Mouse (Mus musculus) G1E-ER4 (cell line): ENCODE measurements around the gene D430041D05Rik. TPM values are rescaled to one million over a fixed set of nuclear protein-coding genes. Genes with fewer than 3 reads are reported as not detected.

Source experiments
- GATA1 ChIP-seq: IDR thresholded peaks from one replicate; pipeline ENCODE4 v1.8.0; 2012; ENCODE audit warnings: low read length, inconsistent platforms
- polyA plus RNA-seq: library from polyadenylated mRNA; stranded (reverse); fragments of >175 nt; gene quantifications from 2 replicates; pipeline ENCODE4 v1.2.3, GENCODE M21; 2012

D430041D05Rik gene
- polyA plus RNA-seq, 1 experiment, result 0.08 TPM

GRCm38 (mm10) chr2:104323351-104323750 lies 87.5 kb downstream of the D430041D05Rik start:
- no peak for TF ChIP-seq GATA1

DNA sequence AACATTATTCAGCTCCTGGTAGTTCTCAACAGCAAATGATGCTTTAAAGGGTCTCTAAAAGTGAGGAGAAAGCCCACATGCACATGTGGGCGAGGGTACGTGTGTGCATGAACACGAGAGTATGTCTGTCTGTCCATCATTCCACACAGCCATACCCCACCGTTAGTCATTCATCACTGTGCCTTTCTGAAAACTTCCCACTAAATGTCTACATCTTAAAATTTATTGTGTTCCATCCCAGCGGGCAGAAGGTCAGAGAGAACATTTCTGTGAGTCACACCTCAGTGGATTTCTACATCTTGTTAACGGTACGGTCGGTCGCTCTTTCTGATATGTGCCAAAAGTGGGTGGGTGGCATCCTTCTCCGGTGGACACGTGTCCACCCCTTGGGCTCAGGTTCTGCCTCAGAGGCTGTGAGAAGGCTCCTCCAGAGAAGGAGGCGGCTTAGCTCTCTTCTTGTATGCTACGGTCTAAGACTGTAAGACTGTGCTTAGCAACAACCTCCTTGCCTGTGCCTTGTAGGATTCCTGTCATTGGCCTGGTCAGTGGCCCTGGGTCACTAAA lies 90.7 kb downstream of the D430041D05Rik start:
- no peak for TF ChIP-seq GATA1

- TF ChIP-seq GATA1, result no peak
Observed at GRCm38 (mm10) chr2:104319443-104319842, 91.4 kb downstream of the D430041D05Rik start.

DNA sequence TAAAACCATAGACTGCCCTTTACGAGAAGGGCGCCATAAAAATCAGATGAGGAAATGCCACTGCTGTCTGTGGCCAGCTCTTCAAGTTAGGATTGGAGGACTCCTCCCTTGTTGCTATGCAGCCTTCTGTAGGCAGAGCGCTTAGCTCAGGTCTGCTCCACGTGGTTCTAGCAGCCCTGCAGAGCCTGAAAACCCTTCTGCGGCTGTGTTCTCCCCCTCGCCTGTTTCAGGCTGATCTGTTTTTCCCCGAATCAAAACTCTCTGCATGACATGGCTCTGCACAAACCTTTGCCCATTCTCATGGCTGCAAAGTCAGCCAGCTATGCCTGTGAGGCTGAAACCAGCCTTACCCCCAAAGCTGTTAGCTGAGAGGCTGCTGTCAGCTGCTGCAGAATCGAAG lies 91.9 kb downstream of the D430041D05Rik start:
- no peak for TF ChIP-seq GATA1

DNA sequence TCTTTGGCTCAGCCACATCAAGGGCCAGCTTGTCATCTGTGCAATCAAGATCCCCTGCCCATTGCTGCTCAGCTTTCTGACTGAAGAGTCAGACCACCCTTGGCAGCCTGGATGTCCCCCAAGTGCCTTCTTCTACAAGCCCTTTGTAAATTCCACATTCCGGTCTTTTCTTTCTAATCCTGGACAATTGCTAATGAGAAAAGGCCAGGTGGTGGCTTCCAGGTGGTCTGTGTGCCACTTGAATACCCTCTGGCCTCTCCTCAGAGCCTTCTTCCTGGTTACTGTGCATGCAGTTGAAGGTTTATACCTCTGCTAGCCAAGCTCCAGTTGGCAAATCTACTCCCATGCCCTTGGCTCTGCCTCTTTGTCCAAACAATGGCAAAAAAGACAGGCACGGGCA lies 92.6 kb downstream of the D430041D05Rik start:
- TF ChIP-seq GATA1, result no peak

- TF ChIP-seq GATA1, result no peak
Observed at GRCm38 (mm10) chr2:104317631-104318030, 93.2 kb downstream of the D430041D05Rik start.

- TF ChIP-seq GATA1, result no peak
Observed at GRCm38 (mm10) chr2:104316483-104316882, 94.3 kb downstream of the D430041D05Rik start.

GRCm38 (mm10) chr2:104313246-104313645 lies 97.6 kb downstream of the D430041D05Rik start:
- TF ChIP-seq GATA1, result no peak

DNA sequence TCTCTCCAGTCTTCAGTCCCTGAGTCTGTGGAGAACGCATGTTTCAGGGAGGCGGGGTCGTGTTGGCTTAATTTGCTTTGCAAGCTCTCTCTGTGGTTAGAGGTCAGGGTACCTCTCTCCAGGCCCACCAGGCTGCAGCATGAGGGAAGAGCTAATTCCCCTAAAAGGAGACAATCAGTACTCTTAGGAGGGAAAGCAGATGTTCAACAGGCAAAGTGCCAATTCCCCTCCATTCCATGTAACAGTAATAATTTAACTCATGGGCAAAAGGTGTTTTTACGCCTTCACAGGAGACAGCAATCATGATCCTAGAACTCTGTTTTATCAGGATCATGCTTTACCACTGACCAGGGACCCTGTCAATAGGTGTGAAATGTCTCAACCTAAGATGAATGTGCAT lies 103.7 kb downstream of the D430041D05Rik start:
- TF ChIP-seq GATA1, result no peak

DNA sequence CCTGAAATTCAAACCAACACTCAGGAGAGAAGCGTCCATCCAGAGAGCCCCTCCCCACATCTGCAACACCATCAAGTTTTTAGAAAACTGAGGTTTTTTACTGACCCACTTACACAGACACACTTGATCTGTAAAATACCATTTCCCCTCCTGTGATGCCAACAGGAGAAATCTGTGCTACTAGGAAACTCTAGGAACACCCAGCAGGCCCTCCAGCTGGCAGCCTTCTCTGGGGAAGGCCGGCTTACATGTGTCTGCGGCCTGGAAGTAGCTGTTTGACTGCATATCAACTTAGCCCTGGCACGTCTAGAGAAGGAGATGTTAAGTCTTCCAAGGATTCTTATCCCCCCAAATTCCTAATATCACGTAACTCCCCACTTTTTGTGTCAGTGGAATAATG lies 105.1 kb downstream of the D430041D05Rik start:
- no peak for TF ChIP-seq GATA1

GRCm38 (mm10) chr2:104299912-104300311 lies 110.9 kb downstream of the D430041D05Rik start:
- no peak for TF ChIP-seq GATA1

DNA sequence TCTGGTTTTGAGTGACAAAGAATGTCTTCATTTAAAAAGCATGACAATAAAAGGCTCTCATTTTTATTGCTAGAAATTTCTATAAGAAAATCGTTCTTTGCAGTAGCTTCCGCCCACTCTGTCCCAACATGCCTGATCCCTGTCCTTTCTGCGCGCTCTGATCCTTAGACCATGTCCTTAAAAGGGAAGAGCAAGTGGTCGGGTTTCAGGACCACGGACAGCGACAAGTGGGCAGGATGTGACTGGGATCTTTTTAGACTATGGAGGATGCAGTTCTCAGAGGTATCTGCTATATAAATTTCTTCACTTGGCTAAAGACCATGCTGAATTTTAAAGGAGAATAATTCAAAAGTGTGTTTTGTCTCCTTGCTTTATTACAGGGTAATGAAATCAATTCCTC lies 111.7 kb downstream of the D430041D05Rik start:
- TF ChIP-seq GATA1, result no peak

- no peak for TF ChIP-seq GATA1
Observed at GRCm38 (mm10) chr2:104286821-104287220, 124.0 kb downstream of the D430041D05Rik start.

DNA sequence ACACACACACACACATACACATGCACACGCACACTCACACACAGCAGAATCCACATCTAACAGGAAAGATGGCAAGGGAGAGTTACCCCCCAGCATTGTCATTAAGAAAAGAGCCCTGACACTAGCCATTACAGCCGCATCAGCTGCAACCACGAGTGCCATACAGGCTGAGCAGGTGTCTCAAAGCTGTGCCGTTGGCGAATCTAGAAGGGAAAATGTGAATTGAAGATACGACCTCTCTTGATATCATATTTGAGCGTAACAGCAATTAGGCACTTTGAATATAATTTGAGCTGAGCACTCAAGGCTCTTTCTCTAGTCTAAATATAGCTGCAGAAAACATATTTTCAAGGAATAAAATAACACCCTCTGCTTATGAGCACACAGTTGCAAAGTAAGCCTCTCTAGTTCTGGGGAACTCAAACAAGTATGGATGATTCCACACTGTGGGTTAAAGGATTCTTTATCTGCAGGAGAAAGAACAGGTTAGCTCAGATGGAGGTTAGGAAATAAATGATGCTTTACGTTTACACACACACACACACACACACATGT lies 127.3 kb downstream of the D430041D05Rik start:
- no peak for TF ChIP-seq GATA1

DNA sequence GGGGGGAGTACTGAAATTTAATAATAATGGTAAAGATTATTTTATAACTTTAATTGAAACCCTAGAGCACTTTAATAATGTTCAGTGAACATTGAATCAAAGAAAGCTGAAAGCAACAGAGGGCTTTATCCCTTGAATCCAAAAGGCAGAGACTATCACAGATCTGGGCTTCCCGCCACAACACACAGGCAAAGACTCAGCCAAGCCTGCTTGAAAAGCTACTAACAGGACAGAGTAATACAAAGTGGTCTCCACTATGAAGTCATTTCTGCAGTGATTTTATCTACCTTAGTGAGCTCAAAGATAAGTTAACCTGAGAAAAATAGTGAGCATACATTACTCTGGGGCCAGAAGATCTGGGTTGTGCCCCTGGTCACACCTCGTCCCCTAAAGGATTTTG lies 128.0 kb downstream of the D430041D05Rik start:
- no peak for TF ChIP-seq GATA1

GRCm38 (mm10) chr2:104267049-104267448 lies 143.8 kb downstream of the D430041D05Rik start:
- TF ChIP-seq GATA1, result no peak

DNA sequence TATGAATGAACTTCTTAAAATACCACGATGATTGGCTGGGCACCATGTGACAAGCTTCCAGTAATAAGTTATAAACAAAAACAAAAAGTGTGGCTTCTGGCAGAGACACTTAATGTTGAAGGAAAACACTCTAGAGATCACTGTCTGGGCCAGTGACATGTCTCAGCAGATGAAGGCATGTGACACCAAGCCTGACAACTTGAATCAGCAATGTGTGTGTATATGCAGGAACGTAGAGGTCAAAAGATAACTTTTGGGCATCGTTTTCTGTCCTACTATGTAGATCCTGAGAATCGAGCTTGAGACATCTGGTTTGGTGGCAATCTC lies 149.1 kb downstream of the D430041D05Rik start:
- TF ChIP-seq GATA1, result no peak
